Mouse (Mus musculus) ES-Bruce4 (cell line): ENCODE results near the gene Bcat2.

Experiments used
- CTCF ChIP-seq: IDR thresholded peaks from one replicate; pipeline ENCODE4 v1.8.1; 2011; ENCODE audit warnings: low read depth, low read length
- POLR2A ChIP-seq: IDR thresholded peaks from one replicate; pipeline ENCODE4 v1.8.1; 2011; ENCODE audit warnings: low read length; ENCODE audit not compliant: insufficient read depth

- TF ChIP-seq POLR2A (no peak), CTCF (no peak)
These were observed 60.3 kb downstream of the Bcat2 start for GRCm38 (mm10) chr7:45630064-45630907.
